Mouse (Mus musculus) neutrophil, adult 5-6 weeks (primary cell): ENCODE results near the gene Pard6a. TPM values are rescaled to one million over a fixed set of nuclear protein-coding genes. Genes with fewer than 3 reads are reported as not detected.

Experiments used
- ATAC-seq: fragments of 151-379, 151-347 bp; 2 replicates; pipeline ENCODE4 v1.8.0; 2017; ENCODE audit warnings: mild to moderate bottlenecking, moderate TSS enrichment; ENCODE audit not compliant: insufficient number of reproducible peaks, poor library complexity, low FRiP score, severe bottlenecking; ENCODE audit errors: extremely low read depth
- total RNA-seq: library from RNA; stranded (forward); fragments of 200-1000 nt; gene quantifications from 2 replicates; pipeline ENCODE4 v1.2.3, GENCODE M21; 2017

The Pard6a gene
- total RNA-seq, 1 experiment from 2014 or later: 3.8 TPM

GRCm38 (mm10) chr8:105698734-105699133, 2.2 kb upstream of the Pard6a start:
- no peak for ATAC-seq

GRCm38 (mm10) chr8:105699488-105700215, 1.3 kb upstream of the Pard6a start:
- no peak for ATAC-seq

DNA sequence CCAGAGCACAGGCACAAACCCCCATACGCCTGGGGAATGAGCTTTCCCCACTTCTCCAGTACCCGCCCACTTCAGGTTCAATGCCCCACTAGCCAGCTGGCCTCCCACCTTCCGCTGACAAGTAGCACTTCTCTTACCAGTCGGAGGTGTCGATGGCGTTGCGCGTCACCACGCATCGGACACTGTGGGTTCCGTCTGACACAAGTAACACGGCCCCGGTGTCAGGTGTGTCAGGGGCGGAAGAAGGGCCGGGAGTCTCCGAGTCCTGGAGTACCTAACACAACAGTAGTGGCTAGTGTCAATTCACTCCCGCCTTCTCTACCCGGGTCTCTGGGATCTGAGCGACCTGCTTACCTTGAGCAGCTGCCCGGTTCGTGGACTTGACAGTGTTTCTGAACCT, 382 bp upstream of the Pard6a start:
- peak; percentile 54 for ATAC-seq

GRCm38 (mm10) chr8:105702001-105702401, 1.1 kb downstream of the Pard6a start:
- ATAC-seq: no peak

GRCm38 (mm10) chr8:105702731-105703415, 1.9 kb downstream of the Pard6a start:
- ATAC-seq: no peak

- no peak for ATAC-seq
Measured at GRCm38 (mm10) chr8:105704146-105704812, 3.3 kb downstream of the Pard6a start.

DNA sequence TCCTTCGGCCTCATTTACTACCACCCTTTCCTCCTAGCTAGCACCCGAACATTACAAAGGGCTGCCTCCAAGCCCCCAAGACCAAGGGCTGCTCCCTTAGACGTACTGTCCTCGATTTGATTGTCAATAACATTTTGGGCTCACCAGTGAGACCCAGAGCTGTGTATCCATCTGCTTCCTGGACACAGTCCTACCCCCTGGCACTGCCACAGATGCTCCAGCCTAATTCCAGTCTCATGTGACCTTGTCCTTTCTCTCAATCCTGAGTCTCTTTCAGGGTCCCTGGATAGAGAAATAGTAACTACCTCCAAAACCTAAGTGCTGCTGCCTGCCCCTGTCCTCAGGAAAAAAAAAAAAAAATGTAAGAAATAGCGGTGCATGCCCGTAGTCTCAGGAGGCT, 4.0 kb downstream of the Pard6a start:
- ATAC-seq: no peak

DNA sequence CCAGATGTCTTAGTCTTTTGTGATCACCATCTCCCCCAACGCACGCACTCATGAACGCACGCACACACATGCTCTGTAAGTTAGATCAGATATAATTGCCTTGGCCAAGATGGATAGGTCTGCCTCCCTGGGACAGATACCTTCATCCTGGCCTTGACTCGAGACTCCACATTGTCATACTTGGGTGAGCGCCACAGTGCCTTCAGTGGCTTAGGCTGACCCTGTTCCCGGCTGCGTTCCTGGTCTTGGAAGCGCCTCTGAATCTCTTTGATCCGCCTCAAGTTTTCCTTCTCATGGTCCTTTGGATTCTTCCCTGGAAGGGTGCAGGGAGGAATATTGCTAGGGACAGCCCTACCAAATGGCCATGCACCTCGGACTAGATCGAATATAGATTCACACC, 5.5 kb downstream of the Pard6a start:
- no peak for ATAC-seq

GRCm38 (mm10) chr8:105707498-105708403, 6.8 kb downstream of the Pard6a start, which contains the start of the genes 4933405L10Rik and Enkd1:
4933405L10Rik (plus strand) TSS chr8:105707655.
Enkd1 (minus strand) TSS chr8:105708210.
- ATAC-seq: peak; percentile 90

DNA sequence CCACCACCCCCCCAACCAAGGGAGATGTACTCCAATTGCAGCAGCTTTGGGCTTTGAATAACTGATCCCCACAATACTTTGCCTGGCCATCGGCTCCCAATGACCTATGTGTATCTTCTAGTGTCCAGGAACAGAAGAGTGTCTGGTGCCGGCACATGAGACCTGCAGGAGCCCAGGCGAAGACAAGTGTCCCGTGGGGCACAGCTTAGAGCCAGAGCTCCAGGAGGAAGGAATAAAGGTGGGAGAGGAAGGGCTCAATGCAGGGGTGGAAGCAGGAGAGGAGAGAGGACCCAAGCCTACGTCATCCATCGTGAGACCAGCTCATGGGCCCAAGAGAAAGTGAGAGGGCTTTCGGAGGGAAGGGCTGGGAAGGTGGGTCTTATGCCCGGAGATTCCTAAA, 7.7 kb downstream of the Pard6a start:
- no peak for ATAC-seq

- no peak for ATAC-seq
Measured at GRCm38 (mm10) chr8:105709317-105709716, 8.4 kb downstream of the Pard6a start.

GRCm38 (mm10) chr8:105712286-105712685, 11.3 kb downstream of the Pard6a start:
- ATAC-seq: no peak

- peak; percentile 89 for ATAC-seq
Measured at GRCm38 (mm10) chr8:105714139-105714538, 13.2 kb downstream of the Pard6a start.

DNA sequence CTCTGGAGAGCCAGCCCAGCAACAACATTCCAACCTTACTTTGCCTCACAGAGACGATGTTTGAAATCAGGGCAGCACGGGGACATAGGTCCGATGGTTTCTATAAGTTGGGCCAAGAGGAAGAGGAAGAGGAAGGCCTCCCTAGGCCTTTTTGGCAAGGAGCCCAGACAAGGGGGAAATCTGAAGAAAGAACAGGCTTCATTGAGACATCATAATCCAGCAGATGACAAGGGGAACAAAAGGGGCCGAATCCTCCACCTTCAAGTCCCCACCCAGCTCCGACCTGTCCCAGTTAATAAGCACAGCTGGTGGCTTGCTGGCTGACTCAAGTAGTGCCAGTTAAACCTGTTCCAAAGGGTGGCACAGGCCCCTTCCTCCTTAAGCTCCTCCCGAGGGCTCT, 14.1 kb downstream of the Pard6a start:
- no peak for ATAC-seq

GRCm38 (mm10) chr8:105716302-105716945, 15.5 kb downstream of the Pard6a start:
- no peak for ATAC-seq

DNA sequence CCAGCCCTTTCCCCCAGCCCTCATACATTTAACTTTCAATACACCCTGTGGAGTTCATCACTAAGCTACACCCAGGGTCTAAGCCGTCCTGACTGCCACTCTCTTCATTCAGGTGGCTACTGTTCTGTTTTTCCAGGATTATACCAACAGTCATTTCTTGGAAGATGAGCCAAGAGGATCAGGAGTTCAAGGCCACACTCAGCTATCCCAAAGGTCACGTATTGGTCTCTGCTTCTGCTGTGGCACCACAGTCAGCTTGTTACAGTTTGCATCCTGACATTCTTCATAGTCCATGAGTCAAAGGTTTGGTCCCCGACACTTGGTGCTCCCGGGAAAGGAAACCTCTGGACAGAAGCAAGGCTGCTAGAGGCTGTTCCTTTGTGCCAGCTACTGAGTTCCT, 18.7 kb downstream of the Pard6a start:
- ATAC-seq: no peak

- ATAC-seq: no peak
Measured at GRCm38 (mm10) chr8:105722861-105723260, 21.9 kb downstream of the Pard6a start.

DNA sequence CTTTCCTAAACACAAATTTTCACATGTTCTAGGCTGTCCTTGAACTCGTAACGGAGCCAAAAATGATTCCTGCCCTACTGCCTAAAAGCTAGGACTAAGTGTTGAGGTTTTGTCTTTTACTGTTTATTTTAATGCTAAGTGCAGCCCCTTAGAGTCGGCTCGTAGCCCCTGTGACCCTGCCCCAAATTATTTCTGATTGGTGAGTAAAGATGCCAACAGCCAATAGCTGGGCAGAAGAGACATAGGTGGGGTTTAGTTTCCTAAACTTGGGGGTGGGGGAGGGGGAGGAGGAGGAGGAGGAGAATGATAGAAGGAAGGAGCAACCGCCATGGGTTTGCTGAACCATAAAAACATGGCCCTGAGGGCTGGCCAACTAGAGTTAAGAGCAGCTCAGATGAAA, 24.8 kb downstream of the Pard6a start:
- no peak for ATAC-seq
